10 mouse cellular contexts compared by ENCODE assay signal in genomic region chr9:25442041-25442440, GRCm38 (mm10).
"Had no signal": no experiment of that assay in that cellular context is flagged by ENCODE, and none has a peak within 500 bp of the region (broad histone marks: within the 10 kb centered on the region; RNA-seq: fewer than 3 reads in every experiment).

No protein-coding gene starts in this region.

- DNase-seq: kidney, adult 11 months; kidney, adult 8-10 months; kidney, postnatal 14 days; kidney, postnatal 4 days; layer of hippocampus, postnatal 36 days; liver, postnatal 0 days; lung, embryonic 14.5 days; spleen, adult 18-20 months; thymus, adult 18-20 months; thymus, postnatal 36 days had no signal
